Mouse (Mus musculus) embryonic fibroblast, embryonic 13.5 days (primary cell): Measurements from ENCODE around the gene Fabp2. TPM values are rescaled to one million over a fixed set of nuclear protein-coding genes. Genes with fewer than 3 reads are reported as not detected.

ENCODE experiments used
- H3K27ac ChIP-seq: 2 replicates; pipeline ENCODE4 v1.5.1; 2012; ENCODE audit warnings: low read length, control low read depth, inconsistent platforms; ENCODE audit not compliant: insufficient read depth
- H3K4me1 ChIP-seq: 2 replicates; pipeline ENCODE4 v1.6.1; 2011; ENCODE audit warnings: low read length; ENCODE audit not compliant: control insufficient read depth, insufficient read depth
- H3K4me3 ChIP-seq: 2 replicates; pipeline ENCODE4 v1.5.1; 2011; ENCODE audit warnings: mild to moderate bottlenecking, control low read depth, low read length; ENCODE audit not compliant: insufficient read depth
- CTCF ChIP-seq: IDR thresholded peaks from 2 replicates; pipeline ENCODE4 v1.5.1; 2011; ENCODE audit warnings: mild to moderate bottlenecking, control low read depth, low read length, moderate library complexity, borderline replicate concordance; ENCODE audit not compliant: insufficient read depth
- POLR2A ChIP-seq: IDR thresholded peaks from 2 replicates; pipeline ENCODE4 v1.6.1; 2011; ENCODE audit warnings: low read depth, mild to moderate bottlenecking, control low read depth, low read length, moderate library complexity
- polyA plus RNA-seq: library from polyadenylated mRNA; stranded (reverse); fragments of >200 nt; gene quantifications from 2 replicates; pipeline ENCODE4 v1.2.4, GENCODE M21; 2011; ENCODE audit warnings: low read depth; ENCODE audit not compliant: missing spikeins, insufficient read length

Fabp2 gene
- polyA plus RNA-seq, 1 experiment: not detected

GRCm38 (mm10) chr3:122943387-122943890 is 48.6 kb downstream of the Fabp2 start:
- H3K27ac ChIP-seq: peak overlapping the region; percentile 43
- H3K4me3 ChIP-seq: no peak overlapping the region
- no peak for TF ChIP-seq POLR2A
- no peak for TF ChIP-seq CTCF
- 0 out of 2 replicates have a peak, but pooled peaks cover 2% of the 10 kb centered on the region for H3K4me1 ChIP-seq

Other genes with a start within 250 kb of the Fabp2 start
- gene Pde5a, start 166.1 kb upstream of the Fabp2 start, polyA plus RNA-seq: 9.3 and 12.2 TPM in 2 replicates
- not detected in 2 replicates for gene Gm10959, start 24.3 kb downstream of the Fabp2 start, polyA plus RNA-seq
- gene 1810037I17Rik, start 29.1 kb downstream of the Fabp2 start, polyA plus RNA-seq: 72.3 and 85.7 TPM in 2 replicates
- gene Usp53, start 89.4 kb downstream of the Fabp2 start, polyA plus RNA-seq: 10.4 and 14.7 TPM in 2 replicates
- not detected in 2 replicates for gene Myoz2, start 139.9 kb downstream of the Fabp2 start, polyA plus RNA-seq